Mouse (Mus musculus) lung, embryonic 15.5 days (tissue): ENCODE results near the gene Plb1. TPM values are rescaled to one million over a fixed set of nuclear protein-coding genes. Genes with fewer than 3 reads are reported as not detected.
A peak's percentile ranks its signal among the peaks of the same experiment; 100 is the strongest.

Source experiments
- ATAC-seq: fragments of 200-750 bp; cut with Nextera tagmentation; 2 replicates; pipeline ENCODE4 v1.8.0; 2017; ENCODE audit warnings: moderate number of reproducible peaks, borderline replicate concordance; ENCODE audit not compliant: low FRiP score, low TSS enrichment; ENCODE audit errors: extremely low read depth
- H3K27ac ChIP-seq: fragments of 300-500 bp; sonication (generic); 2 replicates; pipeline ENCODE4 v1.5.1; 2015; ENCODE audit warnings: moderate library complexity, mild to moderate bottlenecking, inconsistent platforms
- H3K27me3 ChIP-seq: fragments of 300-500 bp; sonication (generic); 2 replicates; pipeline ENCODE4 v1.6.1; 2015; ENCODE audit warnings: inconsistent platforms
- H3K36me3 ChIP-seq: fragments of 300-500 bp; sonication (generic); 2 replicates; pipeline ENCODE4 v1.6.1; 2015; ENCODE audit warnings: inconsistent platforms
- H3K4me1 ChIP-seq: fragments of 300-500 bp; sonication (generic); 2 replicates; pipeline ENCODE4 v1.6.1; 2015; ENCODE audit warnings: inconsistent platforms
- H3K4me2 ChIP-seq: fragments of 300-500 bp; sonication (generic); 2 replicates; pipeline ENCODE4 v1.6.1; 2015; ENCODE audit warnings: inconsistent platforms, mild to moderate bottlenecking, moderate library complexity
- H3K4me3 ChIP-seq: fragments of 300-500 bp; sonication (generic); 2 replicates; pipeline ENCODE4 v1.5.1; 2015; ENCODE audit warnings: mild to moderate bottlenecking, inconsistent platforms
- H3K9ac ChIP-seq: fragments of 300-500 bp; sonication (generic); 2 replicates; pipeline ENCODE4 v1.6.1; 2015; ENCODE audit warnings: inconsistent platforms
- H3K9me3 ChIP-seq: fragments of 300-500 bp; sonication (generic); 2 replicates; pipeline ENCODE4 v1.6.1; 2016; ENCODE audit warnings: inconsistent platforms
- WGBS: fragments of 180-500 bp; shearing (Covaris S2); methylation state at CpG from one replicate; pipeline ENCODE4 v1.1.7; 2015; 5-methylcytosine and 5-hydroxymethylcytosine counted together
- polyA plus RNA-seq: library from polyadenylated mRNA; unstranded; fragments of >200 nt; fragmentation: Nextera tagmentation; extraction: Ambion mirVana; gene quantifications from 2 replicates; pipeline ENCODE4 v1.2.1, GENCODE M21; 2015

Gene Plb1
- polyA plus RNA-seq, 1 experiment from 2014 or later = 16.3 TPM

GRCm38 (mm10) chr5:32308647-32309046 is 76.1 kb downstream of the Plb1 start:
- peaks cover under 1% of the 10 kb centered on the region; the same call in 1 of the 2 replicates for H3K4me1 ChIP-seq
- WGBS = 80% methylated on average over 4 of the region's 4 CpGs
- no peak for ATAC-seq

GRCm38 (mm10) chr5:32309714-32310113 is 77.2 kb downstream of the Plb1 start:
- 47% methylated on average over 1 of the region's 1 CpGs for WGBS
- Histone ChIP-seq H3K4me3 (no peak overlapping the region), H3K36me3 (no peaks in the 10 kb centered on the region), H3K9ac (no peak overlapping the region), H3K4me1 (no peaks in the 10 kb centered on the region), H3K27me3 (no peaks in the 10 kb centered on the region), H3K9me3 (no peaks in the 10 kb centered on the region), H3K4me2 (no peak overlapping the region), H3K27ac (no peak overlapping the region)
- no peak for ATAC-seq

More at GRCm38 (mm10) chr5:32308647-32309046, 76.1 kb downstream of the Plb1 start:
- H3K9me3 ChIP-seq = no peaks in the 10 kb centered on the region
- no peaks in the 10 kb centered on the region for H3K27me3 ChIP-seq
- no peak overlapping the region for H3K9ac ChIP-seq
- H3K4me2 ChIP-seq = no peak overlapping the region
- no peak overlapping the region for H3K4me3 ChIP-seq
- H3K36me3 ChIP-seq = no peaks in the 10 kb centered on the region
- no peak overlapping the region for H3K27ac ChIP-seq

- Histone ChIP-seq H3K27ac (no peak overlapping the region), H3K4me3 (no peak overlapping the region), H3K4me2 (no peak overlapping the region), H3K9me3 (no peaks in the 10 kb centered on the region), H3K27me3 (no peaks in the 10 kb centered on the region), H3K9ac (no peak overlapping the region), H3K4me1 (no peaks in the 10 kb centered on the region), H3K36me3 (no peaks in the 10 kb centered on the region)
- WGBS = 60% methylated on average over 5 of the region's 5 CpGs
- no peak for ATAC-seq
These were observed 78.3 kb downstream of the Plb1 start for GRCm38 (mm10) chr5:32310802-32311201.

GRCm38 (mm10) chr5:32311589-32312166 is 79.2 kb downstream of the Plb1 start:
- Histone ChIP-seq H3K27ac (no peak overlapping the region), H3K9me3 (no peaks in the 10 kb centered on the region), H3K4me3 (no peak overlapping the region), H3K9ac (no peak overlapping the region), H3K36me3 (no peaks in the 10 kb centered on the region), H3K27me3 (no peaks in the 10 kb centered on the region), H3K4me2 (no peak overlapping the region), H3K4me1 (no peaks in the 10 kb centered on the region)
- 38% methylated on average over 3 of the region's 3 CpGs for WGBS
- peak; percentile 52; the same call in 1 of the 2 replicates for ATAC-seq

GRCm38 (mm10) chr5:32313671-32314070 is 81.2 kb downstream of the Plb1 start:
- Histone ChIP-seq H3K9ac (no peak overlapping the region), H3K4me1 (no peaks in the 10 kb centered on the region), H3K36me3 (no peaks in the 10 kb centered on the region), H3K4me3 (no peak overlapping the region), H3K27ac (no peak overlapping the region), H3K27me3 (no peaks in the 10 kb centered on the region), H3K9me3 (no peaks in the 10 kb centered on the region), H3K4me2 (no peak overlapping the region)
- 59% methylated on average over 6 of the region's 6 CpGs for WGBS
- no peak for ATAC-seq

GRCm38 (mm10) chr5:32314731-32315130 is 82.2 kb downstream of the Plb1 start:
- no peak overlapping the region for H3K27ac ChIP-seq
- H3K4me2 ChIP-seq = no peak overlapping the region
- H3K27me3 ChIP-seq = no peaks in the 10 kb centered on the region
- H3K9me3 ChIP-seq = no peaks in the 10 kb centered on the region
- H3K4me1 ChIP-seq = no peaks in the 10 kb centered on the region
- WGBS = 33% methylated on average over 2 of the region's 2 CpGs
- no peak overlapping the region for H3K9ac ChIP-seq
- no peaks in the 10 kb centered on the region for H3K36me3 ChIP-seq
- no peak for ATAC-seq
- no peak overlapping the region for H3K4me3 ChIP-seq

- ATAC-seq = no peak
- H3K4me3 ChIP-seq = no peak overlapping the region
- H3K9me3 ChIP-seq = no peaks in the 10 kb centered on the region
- H3K27ac ChIP-seq = no peak overlapping the region
- 35% methylated on average over 7 of the region's 7 CpGs for WGBS
- H3K9ac ChIP-seq = no peak overlapping the region
- no peaks in the 10 kb centered on the region for H3K36me3 ChIP-seq
- H3K27me3 ChIP-seq = no peaks in the 10 kb centered on the region
- peak overlapping the region; percentile 14; the same call in 1 of the 2 replicates for H3K4me2 ChIP-seq
- no peaks in the 10 kb centered on the region for H3K4me1 ChIP-seq
These were observed 89.8 kb downstream of the Plb1 start for GRCm38 (mm10) chr5:32322146-32322811.

- H3K9me3 ChIP-seq = no peaks in the 10 kb centered on the region
- ATAC-seq = no peak
- no peaks in the 10 kb centered on the region for H3K4me1 ChIP-seq
- H3K4me2 ChIP-seq = no peak overlapping the region
- no peak overlapping the region for H3K4me3 ChIP-seq
- no peaks in the 10 kb centered on the region for H3K36me3 ChIP-seq
- H3K27me3 ChIP-seq = no peaks in the 10 kb centered on the region
- WGBS = 71% methylated on average over 7 of the region's 7 CpGs
- H3K9ac ChIP-seq = no peak overlapping the region
- H3K27ac ChIP-seq = no peak overlapping the region
These were observed 95.6 kb downstream of the Plb1 start for GRCm38 (mm10) chr5:32328139-32328538.

GRCm38 (mm10) chr5:32332591-32332990 is 100.1 kb downstream of the Plb1 start:
- H3K9ac ChIP-seq = no peak overlapping the region
- no peak overlapping the region for H3K4me3 ChIP-seq
- H3K27me3 ChIP-seq = no peaks in the 10 kb centered on the region
- no peak overlapping the region for H3K27ac ChIP-seq
- no peaks in the 10 kb centered on the region for H3K36me3 ChIP-seq
- H3K4me2 ChIP-seq = no peak overlapping the region
- peaks cover 6% of the 10 kb centered on the region for H3K4me1 ChIP-seq
- no peaks in the 10 kb centered on the region for H3K9me3 ChIP-seq
- no peak for ATAC-seq
- 82% methylated on average over 4 of the region's 4 CpGs for WGBS

GRCm38 (mm10) chr5:32335172-32335571 is 102.7 kb downstream of the Plb1 start:
- ATAC-seq = peak; percentile 64; the same call in 1 of the 2 replicates
- H3K9me3 ChIP-seq = no peaks in the 10 kb centered on the region
- 13% methylated on average over 6 of the region's 6 CpGs for WGBS
- peaks cover 6% of the 10 kb centered on the region for H3K4me1 ChIP-seq
- no peak overlapping the region for H3K27ac ChIP-seq
- no peaks in the 10 kb centered on the region for H3K27me3 ChIP-seq
- no peak overlapping the region for H3K4me2 ChIP-seq
- no peaks in the 10 kb centered on the region for H3K36me3 ChIP-seq
- no peak overlapping the region for H3K9ac ChIP-seq
- H3K4me3 ChIP-seq = no peak overlapping the region

GRCm38 (mm10) chr5:32336092-32336491 is 103.6 kb downstream of the Plb1 start:
- Histone ChIP-seq H3K27me3 (no peaks in the 10 kb centered on the region), H3K27ac (no peak overlapping the region), H3K9ac (no peak overlapping the region), H3K4me3 (no peak overlapping the region), H3K4me1 (peaks cover 6% of the 10 kb centered on the region), H3K4me2 (no peak overlapping the region), H3K36me3 (no peaks in the 10 kb centered on the region), H3K9me3 (no peaks in the 10 kb centered on the region)
- WGBS = 56% methylated on average over 5 of the region's 5 CpGs
- ATAC-seq = no peak

- no peak for ATAC-seq
- H3K36me3 ChIP-seq = no peaks in the 10 kb centered on the region
- H3K27ac ChIP-seq = no peak overlapping the region
- H3K9me3 ChIP-seq = no peaks in the 10 kb centered on the region
- no peak overlapping the region for H3K4me2 ChIP-seq
- no peak overlapping the region for H3K4me3 ChIP-seq
- peaks cover 6% of the 10 kb centered on the region for H3K4me1 ChIP-seq
- 42% methylated on average over 1 of the region's 1 CpGs for WGBS
- no peaks in the 10 kb centered on the region for H3K27me3 ChIP-seq
- H3K9ac ChIP-seq = no peak overlapping the region
These were observed 104.8 kb downstream of the Plb1 start for GRCm38 (mm10) chr5:32337336-32337735.
